In the genomic region with DNA sequence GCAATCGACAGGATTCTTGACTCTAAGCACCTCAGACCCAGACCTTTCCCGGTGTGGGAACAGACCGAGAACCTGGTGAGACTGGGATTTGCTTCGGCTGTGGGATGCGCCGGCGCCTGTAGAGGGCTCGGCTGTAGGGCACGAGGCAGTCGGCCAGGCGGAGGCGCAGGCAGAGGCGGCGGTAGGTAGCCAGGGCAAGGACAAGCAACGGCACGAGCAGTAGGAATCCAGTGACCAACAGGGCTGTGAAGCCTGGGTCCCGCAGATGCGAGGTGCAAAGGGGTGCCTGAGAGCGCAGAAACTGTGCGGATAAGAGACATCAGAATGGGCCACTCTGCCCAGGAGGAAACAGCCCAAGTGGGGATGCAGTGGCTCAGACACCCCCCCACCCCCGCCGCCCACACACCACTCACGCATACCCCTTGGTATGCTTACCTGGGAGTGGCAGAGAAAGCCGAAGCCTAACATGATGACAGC, we compare ENCODE assay signal across 8 mouse cellular contexts. TPM values are rescaled to one million over a fixed set of nuclear protein-coding genes. Genes with fewer than 3 reads are reported as not detected.
DNase-seq lines count a peak whose midpoint lies in the region; ATAC-seq and TF ChIP-seq lines count a peak whose summit lies in the region.

No protein-coding gene starts in this region.

- no peaks in the 10 kb centered on the region for H3K9me3 ChIP-seq in embryonic facial prominence, embryonic 14.5 days (ENCODE audit: control insufficient read depth, low read length)
- H3K9me3 ChIP-seq in hindbrain, embryonic 14.5 days (ENCODE audit: control insufficient read depth, low read length), result no peaks in the 10 kb centered on the region
- H3K9me3 ChIP-seq in lung, postnatal 0 days (ENCODE audit: low read length), result no peaks in the 10 kb centered on the region

- peaks cover 6% of the 10 kb centered on the region; the same call in 1 of the 2 replicates for H3K36me3 ChIP-seq in liver, adult 2 months (ENCODE audit: control insufficient read depth, insufficient read depth, low read length)
- peaks cover 39% of the 10 kb centered on the region for H3K36me3 ChIP-seq in embryonic facial prominence, embryonic 14.5 days (ENCODE audit: control insufficient read depth, insufficient read depth, low read length)
- peaks cover 58% of the 10 kb centered on the region for H3K36me3 ChIP-seq in hindbrain, embryonic 14.5 days (replicated peaks; ENCODE audit: control insufficient read depth, insufficient read depth)
- peaks cover 10% of the 10 kb centered on the region; the same call in 1 of the 2 replicates for H3K36me3 ChIP-seq in lung, postnatal 0 days (ENCODE audit: insufficient read depth, low read length)

- H3K27ac ChIP-seq in liver, adult 2 months (replicated peaks; ENCODE audit: insufficient read depth, low read depth, low read length), result peak overlapping the region; percentile 37
- H3K27ac ChIP-seq in embryonic facial prominence, embryonic 14.5 days (replicated peaks; ENCODE audit: low read depth, low read length), result peak overlapping the region; percentile 94
- no peak overlapping the region for H3K27ac ChIP-seq in hindbrain, embryonic 14.5 days
- peak overlapping the region; percentile 94 for H3K27ac ChIP-seq in lung, postnatal 0 days (ENCODE audit: low read length)

- TF ChIP-seq EP300 in lung, postnatal 0 days (IDR thresholded peaks at IDR 0.05), result no peak

- ATAC-seq in embryonic facial prominence, embryonic 14.5 days (ENCODE audit: low read depth), result no peak
- no peak for ATAC-seq in hindbrain, embryonic 14.5 days (ENCODE audit: low FRiP score)
- ATAC-seq in lung, postnatal 0 days, result no peak
- no peak for ATAC-seq in inflammation-experienced regulatory T-cells, adult 6 months

- peak overlapping the region; percentile 67 for H3K9ac ChIP-seq in liver, adult 2 months (ENCODE audit: low read depth, low read length)
- H3K9ac ChIP-seq in embryonic facial prominence, embryonic 14.5 days (ENCODE audit: low read depth, low read length), result peak overlapping the region; percentile 51
- peak overlapping the region; percentile 31; the same call in 1 of the 2 replicates for H3K9ac ChIP-seq in hindbrain, embryonic 14.5 days
- peak overlapping the region; percentile 84 for H3K9ac ChIP-seq in lung, postnatal 0 days (replicated peaks; ENCODE audit: low read depth)

- DNase-seq in liver, adult 2 months (ENCODE audit: extremely low read depth, low read depth, low spot score), result no peak
- no peak for DNase-seq in liver
- peak; percentile 44 for DNase-seq in ZHBTc4 (ENCODE audit: low read depth, low spot score)
- no peak for DNase-seq in embryonic facial prominence, embryonic 14.5 days (ENCODE audit: low spot score)
- DNase-seq in hindbrain, embryonic 14.5 days (ENCODE audit: low spot score), result no peak
- DNase-seq in lung, postnatal 0 days (ENCODE audit: low spot score), result peak; percentile 55
- DNase-seq in yolk sac, embryonic 10.5 days (ENCODE audit: low spot score), result peak; percentile 43

- no peak for TF ChIP-seq CTCF in liver, adult 2 months (IDR thresholded peaks at IDR 0.05; ENCODE audit: low read depth, low read length)
- peak; percentile 48 for TF ChIP-seq CTCF in lung, postnatal 0 days (IDR thresholded peaks at IDR 0.05)

- H3K4me1 ChIP-seq in liver, adult 2 months (ENCODE audit: control insufficient read depth, insufficient read depth, low read length), result peaks cover 6% of the 10 kb centered on the region
- H3K4me1 ChIP-seq in embryonic facial prominence, embryonic 14.5 days (ENCODE audit: control insufficient read depth, insufficient read depth, low read length), result peaks cover 18% of the 10 kb centered on the region
- H3K4me1 ChIP-seq in hindbrain, embryonic 14.5 days (replicated peaks; ENCODE audit: control insufficient read depth, insufficient read depth, low read length), result peaks cover 15% of the 10 kb centered on the region
- H3K4me1 ChIP-seq in lung, postnatal 0 days (ENCODE audit: insufficient read depth, low read depth, low read length), result peaks cover 10% of the 10 kb centered on the region

- peak overlapping the region; percentile 64 for H3K4me3 ChIP-seq in liver, adult 2 months (ENCODE audit: insufficient read depth, low read depth, low read length)
- peak overlapping the region; percentile 55 for H3K4me3 ChIP-seq in embryonic facial prominence, embryonic 14.5 days (ENCODE audit: low read depth, low read length)
- H3K4me3 ChIP-seq in hindbrain, embryonic 14.5 days (replicated peaks; ENCODE audit: low read length), result peak overlapping the region; percentile 14
- peak overlapping the region; percentile 40 for H3K4me3 ChIP-seq in lung, postnatal 0 days (ENCODE audit: low read depth, low read length)

- H3K4me2 ChIP-seq in embryonic facial prominence, embryonic 14.5 days (ENCODE audit: low read depth, low read length), result peak overlapping the region; percentile 61
- peak overlapping the region; percentile 93 for H3K4me2 ChIP-seq in hindbrain, embryonic 14.5 days (replicated peaks)
- peak overlapping the region; percentile 76 for H3K4me2 ChIP-seq in lung, postnatal 0 days (replicated peaks; ENCODE audit: low read depth, low read length)

- no peaks in the 10 kb centered on the region; the same call in 1 of the 2 replicates for H3K79me2 ChIP-seq in liver, adult 2 months (ENCODE audit: control insufficient read depth, insufficient read depth, low read length)

- WGBS in liver, adult 2 months, result 71% methylated on average over 24 of the region's 24 CpGs
- 20% methylated on average over 20 of the region's 24 CpGs for WGBS in embryonic facial prominence, embryonic 14.5 days
- 8% methylated on average over 24 of the region's 24 CpGs for WGBS in hindbrain, embryonic 14.5 days
- WGBS in lung, postnatal 0 days, result 32% methylated on average over 22 of the region's 24 CpGs

- no peak for TF ChIP-seq POLR2A in liver, adult 2 months (IDR thresholded peaks at IDR 0.05; ENCODE audit: extremely low read depth, insufficient read depth, low read length)

- H3K27me3 ChIP-seq in liver, adult 2 months (ENCODE audit: control insufficient read depth, insufficient read depth, low read length), result no peaks in the 10 kb centered on the region
- H3K27me3 ChIP-seq in embryonic facial prominence, embryonic 14.5 days (replicated peaks; ENCODE audit: control insufficient read depth, insufficient read depth, low read length), result no peaks in the 10 kb centered on the region; the same call in 1 of the 2 replicates
- 0 out of 2 replicates have a peak, but pooled peaks cover 7% of the 10 kb centered on the region for H3K27me3 ChIP-seq in hindbrain, embryonic 14.5 days (ENCODE audit: control insufficient read depth, insufficient read depth, low read length)
- H3K27me3 ChIP-seq in lung, postnatal 0 days (replicated peaks; ENCODE audit: insufficient read depth, low read length), result no peaks in the 10 kb centered on the region

RNA-seq across cellular contexts. Expression of gene Tmem88, which starts 0.4 kb away (rescaled TPM):
- total RNA-seq in liver, adult 2 months (2014; rRNA removed), result 1.3 and 1.7 TPM in 2 replicates
- 6.7 and 8.5 TPM in 2 replicates for polyA plus RNA-seq in liver, adult 2 months (2012; rRNA removed)
- polyA plus RNA-seq in embryonic facial prominence, embryonic 14.5 days (2014; fragmentation: Nextera tagmentation; extraction: Ambion mirVana), result 19.2 and 21.0 TPM in 2 replicates
- 5.4 and 7.7 TPM in 2 replicates for polyA plus RNA-seq in hindbrain, embryonic 14.5 days (2014; fragmentation: Nextera tagmentation; extraction: Ambion mirVana)
- 96.5 and 101 TPM in 2 replicates for polyA plus RNA-seq in lung, postnatal 0 days (2015; fragmentation: Nextera tagmentation; extraction: Ambion mirVana)
- 1 to 10 TPM in 1 of 3 experiments, under 1 TPM in 2; 0.40 to 1.0 (median 0.74) TPM for polyA plus RNA-seq in inflammation-experienced regulatory T-cells, adult 6 months (2017; shearing (Covaris generic))

RNA-seq across cellular contexts. Expression of gene Cyb5d1, which starts 2.2 kb away (rescaled TPM):
- total RNA-seq in liver, adult 2 months (2014; rRNA removed), result 33.9 and 40.7 TPM in 2 replicates
- 21.1 and 22.1 TPM in 2 replicates for polyA plus RNA-seq in liver, adult 2 months (2012; rRNA removed)
- polyA plus RNA-seq in embryonic facial prominence, embryonic 14.5 days (2014; fragmentation: Nextera tagmentation; extraction: Ambion mirVana), result 23.8 and 24.2 TPM in 2 replicates
- 23.9 and 26.7 TPM in 2 replicates for polyA plus RNA-seq in hindbrain, embryonic 14.5 days (2014; fragmentation: Nextera tagmentation; extraction: Ambion mirVana)
- polyA plus RNA-seq in lung, postnatal 0 days (2015; fragmentation: Nextera tagmentation; extraction: Ambion mirVana), result 16.3 and 16.5 TPM in 2 replicates
- polyA plus RNA-seq in inflammation-experienced regulatory T-cells, adult 6 months (2017; shearing (Covaris generic)), result 10 to 100 TPM; 13.9 to 20.0 (median 18.4) TPM

RNA-seq across cellular contexts. Expression of gene Naa38, which starts 2.3 kb away (rescaled TPM):
- 86.6 and 91.5 TPM in 2 replicates for total RNA-seq in liver, adult 2 months (2014; rRNA removed)
- 133 and 150 TPM in 2 replicates for polyA plus RNA-seq in liver, adult 2 months (2012; rRNA removed)
- polyA plus RNA-seq in embryonic facial prominence, embryonic 14.5 days (2014; fragmentation: Nextera tagmentation; extraction: Ambion mirVana), result 160 and 177 TPM in 2 replicates
- polyA plus RNA-seq in hindbrain, embryonic 14.5 days (2014; fragmentation: Nextera tagmentation; extraction: Ambion mirVana), result 117 and 130 TPM in 2 replicates
- polyA plus RNA-seq in lung, postnatal 0 days (2015; fragmentation: Nextera tagmentation; extraction: Ambion mirVana), result 126 and 142 TPM in 2 replicates
- 100 to 1,000 TPM; 108 to 130 (median 112) TPM for polyA plus RNA-seq in inflammation-experienced regulatory T-cells, adult 6 months (2017; shearing (Covaris generic))

RNA-seq across cellular contexts. Expression of gene Kdm6b, which starts 15.9 kb away (rescaled TPM):
- 1.6 and 2.3 TPM in 2 replicates for total RNA-seq in liver, adult 2 months (2014; rRNA removed)
- 4.2 and 4.6 TPM in 2 replicates for polyA plus RNA-seq in liver, adult 2 months (2012; rRNA removed)
- polyA plus RNA-seq in embryonic facial prominence, embryonic 14.5 days (2014; fragmentation: Nextera tagmentation; extraction: Ambion mirVana), result 24.2 and 24.3 TPM in 2 replicates
- polyA plus RNA-seq in hindbrain, embryonic 14.5 days (2014; fragmentation: Nextera tagmentation; extraction: Ambion mirVana), result 26.8 and 33.0 TPM in 2 replicates
- polyA plus RNA-seq in lung, postnatal 0 days (2015; fragmentation: Nextera tagmentation; extraction: Ambion mirVana), result 29.4 and 34.9 TPM in 2 replicates
- 10 to 100 TPM; 20.7 to 39.7 (median 35.5) TPM for polyA plus RNA-seq in inflammation-experienced regulatory T-cells, adult 6 months (2017; shearing (Covaris generic))

RNA-seq across cellular contexts. Expression of gene Chd3, which starts 28.4 kb away (rescaled TPM):
- total RNA-seq in liver, adult 2 months (2014; rRNA removed), result 45.2 and 57.5 TPM in 2 replicates
- polyA plus RNA-seq in liver, adult 2 months (2012; rRNA removed), result 55.2 and 80.2 TPM in 2 replicates
- polyA plus RNA-seq in embryonic facial prominence, embryonic 14.5 days (2014; fragmentation: Nextera tagmentation; extraction: Ambion mirVana), result 68.9 and 73.3 TPM in 2 replicates
- 67.5 and 76.6 TPM in 2 replicates for polyA plus RNA-seq in hindbrain, embryonic 14.5 days (2014; fragmentation: Nextera tagmentation; extraction: Ambion mirVana)
- polyA plus RNA-seq in lung, postnatal 0 days (2015; fragmentation: Nextera tagmentation; extraction: Ambion mirVana), result 29.9 and 38.4 TPM in 2 replicates
- 10 to 100 TPM; 30.0 to 68.3 (median 60.9) TPM for polyA plus RNA-seq in inflammation-experienced regulatory T-cells, adult 6 months (2017; shearing (Covaris generic))

Comparison
In these comparisons a context has a peak if more than half of its experiments do, and no peak if none do; other contexts are left out.
1. DNase-seq: peak in ZHBTc4 (single experiment), lung, postnatal 0 days (single experiment) and yolk sac, embryonic 10.5 days (single experiment); none in liver, adult 2 months (single experiment), liver (single experiment), embryonic facial prominence, embryonic 14.5 days (single experiment) and hindbrain, embryonic 14.5 days (single experiment).
2. H3K4me3 ChIP-seq: peak in every context shown above with its lines; median percentile 64 in liver, adult 2 months; 55 in embryonic facial prominence, embryonic 14.5 days; 40 in lung, postnatal 0 days; 14 in hindbrain, embryonic 14.5 days.
3. H3K9ac ChIP-seq: peak in every context shown above with its lines; median percentile 84 in lung, postnatal 0 days; 67 in liver, adult 2 months; 51 in embryonic facial prominence, embryonic 14.5 days; 31 in hindbrain, embryonic 14.5 days.
4. Peak in every context shown above with its lines, with median percentiles within 50 percentile points of each other: H3K4me2 ChIP-seq.